Mouse (Mus musculus) gastrocnemius, postnatal 36 days (tissue): ENCODE measurements around the gene Tinagl1. TPM values are rescaled to one million over a fixed set of nuclear protein-coding genes. Genes with fewer than 3 reads are reported as not detected.

Experiments
- DNase-seq, 2 experiments: peaks; one replicate each; pipeline ENCODE4 v3.0.0; 2022
- intact Hi-C: fragments of 180-260 bp; cut with DNase I; formaldehyde crosslinking; loops from one replicate; pipeline ENCODE4 v1.15.1; 2025
- total RNA-seq, 2 experiments: library from RNA; stranded (reverse); gene quantifications; 2 replicates each; pipeline ENCODE4 v1.2.3; 2021

Tinagl1 gene
- total RNA-seq, 2 experiments from 2014 or later = 17.0 to 28.2 TPM

DNA sequence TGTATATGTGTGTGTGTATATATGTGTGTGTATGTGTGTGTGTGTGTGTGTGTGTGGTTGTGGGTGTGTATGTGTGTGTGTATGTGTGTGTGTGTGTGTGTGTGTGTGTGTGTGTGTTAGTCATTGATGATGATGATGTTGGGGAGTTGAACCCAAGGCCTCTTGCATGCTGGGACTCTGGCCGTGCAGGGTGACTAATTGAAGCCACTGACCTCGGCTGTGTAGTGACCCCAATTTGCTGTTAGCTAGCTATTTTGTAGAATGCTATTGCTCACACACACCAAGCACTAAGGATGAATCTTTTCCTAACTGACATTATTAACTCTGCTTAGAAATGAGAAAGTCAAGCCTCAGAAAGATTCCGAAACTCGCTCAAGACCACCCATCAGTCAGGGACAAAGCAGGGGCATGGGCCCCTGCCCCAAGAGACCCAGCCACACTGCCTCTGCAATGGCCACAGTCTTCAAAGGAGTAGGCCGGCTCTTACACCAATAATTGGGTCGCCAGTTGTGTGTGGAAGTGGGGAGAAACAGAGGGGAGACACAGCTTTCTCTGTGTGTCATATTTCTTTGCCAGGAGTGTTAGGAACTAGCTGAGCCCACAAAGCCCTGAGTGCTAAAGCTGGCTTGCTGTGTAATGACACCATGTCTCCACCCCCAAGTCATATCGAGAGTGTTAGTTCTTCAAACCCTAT is 6.1 kb upstream of the Tinagl1 start:
- intact Hi-C loops = no loop called here
- no peak for DNase-seq

DNA sequence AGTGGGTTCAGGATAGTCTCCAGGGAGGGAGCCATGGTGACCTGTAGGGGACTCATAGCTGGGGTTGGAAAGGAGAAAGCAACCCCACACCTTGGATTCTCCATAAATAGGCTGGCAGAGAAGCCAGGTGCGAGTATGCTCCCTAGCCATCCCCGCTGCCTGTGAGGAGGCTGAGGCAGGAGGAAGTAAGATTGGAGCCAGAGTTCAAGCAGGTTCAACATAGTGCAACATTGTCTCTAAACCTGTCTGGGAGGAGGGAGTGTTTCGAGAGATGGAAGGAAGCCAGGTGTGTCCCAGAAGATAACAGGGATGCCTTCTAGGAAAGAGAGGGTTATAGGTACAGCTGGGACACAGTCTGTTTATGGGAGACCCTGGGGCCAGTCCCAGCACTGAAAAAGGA is 5.0 kb upstream of the Tinagl1 start:
- no peak for DNase-seq
- intact Hi-C loops = no loop called here

DNA sequence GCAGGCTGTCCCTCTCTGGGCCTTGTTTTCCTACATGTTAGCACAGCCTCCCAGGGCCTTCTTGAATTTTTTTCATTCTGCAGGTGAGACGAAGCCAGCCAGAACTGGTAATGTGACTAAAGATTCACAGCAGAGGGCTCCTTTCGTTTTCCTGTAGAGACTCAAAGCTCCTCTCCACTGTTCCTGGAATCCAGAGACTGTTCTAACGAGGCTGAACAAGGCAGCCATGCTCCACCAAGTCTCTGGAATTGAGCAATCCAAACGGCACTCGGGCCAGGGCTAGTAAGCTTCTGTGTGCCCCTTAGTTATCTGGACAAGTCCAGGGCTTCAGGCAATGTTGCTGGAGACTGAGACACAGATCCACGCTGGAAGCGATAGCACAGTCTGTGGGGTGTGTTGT is 2.6 kb upstream of the Tinagl1 start:
- intact Hi-C loops = no loop called here
- DNase-seq = no peak

DNA sequence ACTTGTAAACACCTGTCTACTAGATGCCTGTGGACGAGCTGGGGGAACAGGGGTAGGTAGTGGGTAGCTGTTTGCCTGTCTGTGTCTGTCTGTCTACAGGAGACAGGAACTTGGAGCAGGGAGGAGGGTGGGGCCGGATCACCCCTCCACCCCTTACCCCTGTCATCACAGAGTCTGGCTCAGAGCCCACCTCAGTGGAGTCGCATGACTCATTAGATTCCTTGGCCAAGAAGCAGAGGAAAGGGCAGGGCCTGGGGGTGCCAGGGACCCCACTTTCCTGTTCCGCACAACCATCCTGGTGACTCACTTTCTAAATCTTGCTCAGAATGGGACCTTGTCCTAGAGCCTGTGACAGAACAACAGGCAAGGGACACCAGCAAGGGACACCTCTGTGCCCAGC is 2.2 kb upstream of the Tinagl1 start:
- DNase-seq = peak in 1 of 2 experiments; percentile 19
- intact Hi-C loops = no loop called here

DNA sequence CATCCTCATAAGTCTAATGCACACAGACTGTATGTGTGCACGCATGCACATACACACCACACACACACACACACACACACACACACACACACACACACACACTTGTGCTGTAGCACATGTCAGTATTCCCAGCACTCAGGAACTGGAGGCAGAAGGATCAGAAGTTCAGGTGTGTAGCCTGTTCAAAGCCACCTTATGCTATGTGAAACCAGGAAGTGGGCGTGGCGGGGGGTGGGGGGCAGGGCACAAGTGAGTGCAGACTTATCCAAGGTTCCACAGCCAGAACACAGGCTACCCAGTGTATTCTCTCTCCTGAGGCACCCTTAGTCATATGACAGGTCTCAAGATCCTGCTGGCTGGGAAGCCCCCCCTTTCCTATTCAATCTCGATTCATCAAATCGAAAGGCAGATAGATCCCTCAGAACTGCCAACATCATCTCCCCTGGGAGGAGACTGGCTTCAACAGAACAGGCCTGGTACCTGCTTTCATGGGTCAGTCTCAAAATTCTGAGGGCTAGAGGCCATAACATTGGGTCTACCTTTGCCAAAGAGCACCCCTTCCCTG is 1.3 kb upstream of the Tinagl1 start:
- intact Hi-C loops = no loop called here
- DNase-seq = no peak

DNA sequence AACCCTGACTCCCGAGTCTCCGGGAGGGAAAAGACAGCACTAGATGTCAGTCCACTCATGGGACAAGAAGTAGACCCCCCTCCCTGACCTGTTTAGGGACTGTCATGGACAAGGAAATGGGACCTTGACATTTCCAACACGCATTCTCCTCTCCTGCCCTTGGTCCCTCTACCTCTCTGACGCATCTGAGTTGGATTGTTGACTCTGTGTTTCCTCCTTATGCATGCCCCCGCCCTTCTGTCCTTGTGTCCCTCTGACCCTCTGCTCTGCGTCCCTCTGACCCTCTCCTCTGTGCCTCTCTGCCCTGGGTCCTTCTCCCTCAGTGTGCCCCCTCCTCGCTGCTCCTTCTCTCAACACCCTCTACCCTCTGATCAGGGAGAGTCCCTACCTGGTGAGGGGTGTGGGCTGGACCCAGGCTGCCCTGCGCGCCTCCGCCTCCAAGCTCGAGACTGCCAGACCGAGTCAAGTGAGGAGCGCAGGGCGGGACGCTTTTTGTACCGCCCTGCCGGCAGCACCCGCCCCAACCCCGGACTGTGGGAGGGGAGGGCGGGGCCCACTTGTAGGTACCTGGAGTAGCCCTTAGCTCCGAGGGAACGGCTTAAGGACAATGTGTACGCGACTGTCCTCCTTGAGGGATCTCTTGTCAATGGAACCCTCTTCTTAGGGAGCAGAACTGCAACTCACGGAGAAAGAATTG is 439 bp downstream of the Tinagl1 start:
- DNase-seq = peak in 1 of 2 experiments; percentile 43
- intact Hi-C loops = no loop called here

DNA sequence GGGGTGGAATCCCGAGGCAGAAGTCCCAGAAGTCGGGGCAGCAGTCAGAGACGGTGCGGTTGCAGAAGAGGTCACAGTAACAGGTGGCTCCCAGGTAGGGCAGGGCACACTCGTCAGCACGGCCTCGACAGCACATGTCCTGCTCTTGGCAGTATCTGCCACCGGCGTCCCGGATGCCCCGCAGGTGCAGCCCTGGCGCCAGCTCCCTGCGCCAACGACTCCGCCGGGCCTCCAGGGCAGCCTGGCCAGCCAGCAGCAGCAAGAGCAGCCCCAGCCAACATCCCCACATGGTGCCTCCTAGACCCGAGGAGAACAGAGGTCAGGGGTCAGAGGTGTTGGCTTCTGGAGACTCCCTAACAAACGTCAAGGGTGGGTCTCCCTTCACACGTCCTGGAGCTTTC is 1.0 kb downstream of the Tinagl1 start:
- DNase-seq = no peak
- intact Hi-C loops = no loop called here

DNA sequence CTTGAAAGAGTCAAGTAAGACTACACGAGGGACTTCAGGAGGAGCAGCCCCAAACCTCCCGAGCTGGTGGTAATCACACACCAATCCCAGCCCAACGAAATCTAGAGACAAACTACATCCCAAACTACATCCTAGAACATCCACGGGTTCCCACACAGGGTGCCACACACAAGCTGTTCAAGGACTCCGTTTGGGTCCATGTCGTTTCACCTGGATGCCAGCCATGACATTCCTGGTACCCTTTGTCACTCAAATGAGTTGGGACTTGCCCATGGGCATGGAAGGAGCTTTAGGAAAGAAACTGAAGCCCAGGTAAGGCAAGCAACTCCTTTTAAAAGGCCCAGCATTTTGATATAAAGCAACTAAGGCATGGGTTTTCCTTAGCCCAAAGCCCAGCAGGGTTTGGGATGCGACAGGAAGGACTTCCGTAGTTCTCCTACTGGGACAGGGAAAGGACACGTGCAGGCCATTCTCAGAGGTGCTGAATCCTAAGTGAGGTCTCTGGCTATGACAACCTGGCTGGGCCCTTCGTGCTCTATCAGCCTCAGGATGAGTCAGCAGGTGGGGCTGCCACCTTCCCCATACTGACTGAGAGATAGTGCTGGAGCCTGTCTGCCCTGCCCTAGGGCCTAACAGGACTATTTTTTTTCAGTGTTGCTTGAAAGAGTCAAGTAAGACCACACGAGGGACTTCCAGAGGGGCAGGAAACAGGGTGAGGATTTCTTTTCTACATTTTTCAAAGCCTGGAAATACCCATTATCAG is 1.7 kb downstream of the Tinagl1 start:
- DNase-seq = no peak
- intact Hi-C loops = no loop called here

DNA sequence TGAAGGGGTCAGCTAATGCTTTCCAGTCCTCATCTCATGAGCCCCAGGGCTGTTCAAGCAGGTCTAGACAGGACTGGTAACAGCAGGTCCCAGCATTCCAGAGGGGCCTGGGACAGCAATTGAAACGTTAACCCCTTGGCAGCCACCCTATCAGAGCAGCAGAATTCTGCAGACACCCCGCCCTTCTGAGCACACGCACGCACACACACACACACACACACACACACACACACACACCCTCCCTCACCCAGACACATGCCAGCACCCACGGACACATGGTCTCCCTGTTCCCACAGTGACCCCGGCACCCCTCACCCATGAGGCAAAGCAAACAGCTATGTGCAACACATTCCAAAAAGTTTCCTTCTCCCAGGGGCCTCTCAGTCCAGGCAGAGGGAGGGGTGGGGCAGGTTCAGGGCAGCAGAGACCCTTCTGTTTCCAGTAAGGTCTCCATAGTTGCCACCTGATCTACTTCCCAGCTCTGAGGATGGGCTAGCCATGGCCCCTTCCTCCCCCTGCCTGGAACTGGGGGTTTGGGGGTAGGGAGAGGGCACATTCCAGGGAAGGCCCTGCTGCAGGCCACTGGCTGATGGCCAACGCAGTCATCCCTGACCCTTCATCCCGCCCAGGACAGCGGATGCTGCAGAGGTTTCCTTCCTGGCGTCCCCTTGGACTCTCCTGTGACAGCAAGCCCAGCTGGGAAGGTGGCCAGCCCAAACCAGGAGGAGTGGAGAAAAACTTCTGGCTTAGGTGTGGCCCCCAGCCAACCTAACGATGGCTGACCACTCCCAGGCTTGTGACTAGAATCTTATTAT is 2.8 kb downstream of the Tinagl1 start:
- intact Hi-C loops = no loop called here
- peak in 1 of 2 experiments; percentile 65 for DNase-seq

DNA sequence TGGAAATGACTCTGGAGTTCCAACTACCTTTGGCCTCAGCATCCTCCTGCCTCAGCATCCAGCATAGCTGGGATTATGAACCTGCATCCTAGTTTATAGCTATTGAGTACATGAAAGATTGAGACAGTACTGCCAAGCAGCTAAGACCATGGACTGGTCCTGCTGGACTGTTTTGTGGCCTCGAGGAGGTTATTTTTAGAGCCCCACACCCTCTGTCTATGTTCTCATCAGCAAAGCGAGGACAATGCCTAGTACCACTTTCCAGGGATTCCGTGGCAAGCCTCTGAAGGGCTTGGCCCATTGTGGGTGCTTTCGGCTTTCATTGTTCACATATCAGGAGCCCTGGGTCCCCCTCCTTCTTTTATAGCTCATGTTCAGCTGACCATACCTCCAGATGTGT is 4.6 kb downstream of the Tinagl1 start:
- no peak for DNase-seq
- intact Hi-C loops = no loop called here

DNA sequence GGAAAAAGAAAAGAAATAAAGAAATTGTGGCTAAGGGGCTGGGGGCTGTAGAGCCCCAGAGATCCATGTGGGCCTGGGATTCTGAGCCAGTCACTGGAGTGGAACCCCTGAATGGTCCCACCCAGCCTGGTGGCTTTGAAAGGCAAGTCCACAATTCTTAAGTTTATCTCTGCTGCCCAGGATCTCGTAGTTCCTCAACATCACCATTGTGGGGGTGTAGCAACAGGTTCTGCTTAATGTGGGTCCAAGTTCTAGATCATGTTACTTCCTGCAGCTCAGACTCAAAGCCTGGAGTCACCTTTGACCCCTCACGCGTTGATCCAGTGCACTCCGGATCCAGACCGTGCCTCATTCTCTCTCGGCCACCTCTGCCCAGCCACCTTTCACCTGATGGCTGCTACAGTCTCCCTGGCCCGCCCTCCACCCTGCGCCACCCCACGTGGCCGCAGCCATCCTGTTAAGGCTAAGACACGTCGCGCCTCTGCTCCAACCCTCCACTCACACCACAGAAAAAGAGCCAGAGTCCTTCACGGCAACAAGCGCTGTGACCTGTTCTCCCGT is 5.4 kb downstream of the Tinagl1 start:
- intact Hi-C loops = loop anchor here (2.0 kb wide), 1 partner anchor 45 kb away; no protein-coding TSS in a partner anchor
- DNase-seq = no peak

DNA sequence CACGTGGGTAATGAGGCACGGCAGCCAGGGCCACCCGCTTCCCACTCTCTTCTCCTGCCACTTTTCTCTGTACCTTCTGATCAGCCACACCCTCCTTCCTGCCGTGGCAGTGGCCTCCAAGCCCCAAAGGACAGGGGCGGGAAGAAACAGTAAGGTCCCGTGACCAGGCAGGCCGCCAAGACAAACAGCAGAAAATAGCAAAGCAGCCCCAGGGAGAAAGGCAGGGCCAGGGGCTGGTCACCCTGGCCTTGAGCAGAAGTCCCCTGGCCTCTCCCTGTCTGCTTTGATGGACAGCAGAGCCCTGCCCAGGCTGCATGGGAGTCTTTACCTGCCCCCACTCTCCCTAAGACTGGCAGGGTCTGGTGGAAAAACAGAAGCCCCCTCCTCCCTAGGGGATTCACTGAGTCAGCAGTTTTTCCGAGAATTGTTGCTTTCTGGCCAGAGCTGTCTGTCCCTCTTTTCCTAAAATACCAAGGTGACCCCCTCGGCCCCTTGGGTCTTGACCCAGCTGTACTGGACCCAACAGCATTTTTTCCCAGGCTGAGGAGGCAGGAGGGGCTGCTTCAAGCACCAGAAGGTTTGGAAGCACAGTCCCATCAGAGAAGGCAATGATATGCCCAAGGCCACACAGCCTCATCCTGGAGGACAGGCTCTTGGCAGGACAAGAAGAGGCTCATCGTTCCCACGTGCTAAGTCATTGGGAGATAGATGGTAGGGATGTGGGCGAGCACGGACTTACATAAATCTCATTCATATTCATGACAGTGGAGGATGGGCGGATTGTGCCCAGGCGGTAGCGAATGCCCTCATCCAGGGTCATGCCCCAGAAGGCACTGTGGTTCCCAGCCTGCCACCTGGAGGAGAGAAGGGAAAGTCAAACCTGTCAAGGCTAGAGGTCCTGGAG is 6.4 kb downstream of the Tinagl1 start:
- intact Hi-C loops = loop anchor here (2.0 kb wide), 1 partner anchor 44 kb away; no protein-coding TSS in a partner anchor
- peak; percentile 72 to 79 for DNase-seq

DNA sequence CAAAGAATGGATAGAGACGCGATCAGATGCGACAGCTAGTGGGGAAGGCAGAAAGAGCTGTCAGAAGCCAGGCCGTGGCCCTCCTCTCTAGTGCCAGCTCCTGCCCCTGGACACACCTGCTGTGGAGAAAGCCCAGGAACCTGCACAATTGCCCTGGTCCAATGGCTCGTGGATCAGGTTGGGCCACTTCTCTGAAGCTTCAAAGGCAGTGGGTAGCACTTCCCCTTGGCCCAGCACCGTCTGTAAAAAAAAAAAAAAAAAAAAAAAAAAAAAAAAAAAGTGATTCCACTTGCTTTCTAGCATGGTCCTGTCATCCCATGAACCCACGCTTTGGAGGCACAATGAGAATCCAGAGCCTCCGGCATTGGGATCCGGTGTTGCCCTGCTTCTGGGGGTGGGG is 7.1 kb downstream of the Tinagl1 start:
- intact Hi-C loops = loop anchor here (2.0 kb wide), 1 partner anchor 43 kb away; no protein-coding TSS in a partner anchor
- no peak for DNase-seq

DNA sequence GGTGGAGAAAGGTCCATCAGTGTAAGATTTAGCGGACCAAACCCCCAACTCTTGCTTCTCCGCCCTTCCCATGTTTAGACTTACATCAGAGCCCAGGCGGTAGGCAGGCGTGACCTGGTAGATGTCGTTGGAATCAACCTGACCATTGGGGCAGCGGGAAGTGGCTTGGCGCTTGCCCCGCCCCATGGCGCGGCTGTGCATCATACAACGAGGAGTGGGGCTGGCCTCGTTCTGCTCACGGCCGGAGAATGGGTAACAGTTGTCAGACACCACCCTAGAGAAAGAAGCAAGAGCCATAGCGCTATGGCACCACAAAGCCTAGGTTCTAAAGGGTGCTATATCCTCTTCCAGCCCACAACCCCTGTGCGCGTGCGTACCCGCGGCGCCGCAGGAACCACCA is 7.6 kb downstream of the Tinagl1 start:
- intact Hi-C loops = no loop called here
- DNase-seq = no peak

DNA sequence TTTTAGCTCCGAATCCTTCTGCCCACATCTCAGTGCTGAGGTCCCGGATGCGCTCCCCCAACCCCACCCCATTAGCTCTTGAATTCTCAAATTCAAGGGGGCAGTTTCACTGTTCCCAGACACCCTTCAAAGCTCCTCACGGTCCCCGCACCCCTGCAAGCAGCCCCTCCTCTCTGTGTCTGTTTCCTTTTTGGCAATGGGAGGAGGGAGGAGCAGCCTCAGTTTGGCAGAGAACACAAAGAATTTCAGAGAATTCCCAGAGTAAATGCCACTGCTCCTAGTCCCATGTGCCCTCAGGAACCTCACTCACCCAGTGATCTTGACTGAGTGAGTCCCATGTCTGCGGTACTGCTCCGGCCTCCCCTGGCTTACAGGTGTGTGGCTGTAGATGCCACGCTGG is 8.3 kb downstream of the Tinagl1 start:
- no peak for DNase-seq
- intact Hi-C loops = no loop called here

DNA sequence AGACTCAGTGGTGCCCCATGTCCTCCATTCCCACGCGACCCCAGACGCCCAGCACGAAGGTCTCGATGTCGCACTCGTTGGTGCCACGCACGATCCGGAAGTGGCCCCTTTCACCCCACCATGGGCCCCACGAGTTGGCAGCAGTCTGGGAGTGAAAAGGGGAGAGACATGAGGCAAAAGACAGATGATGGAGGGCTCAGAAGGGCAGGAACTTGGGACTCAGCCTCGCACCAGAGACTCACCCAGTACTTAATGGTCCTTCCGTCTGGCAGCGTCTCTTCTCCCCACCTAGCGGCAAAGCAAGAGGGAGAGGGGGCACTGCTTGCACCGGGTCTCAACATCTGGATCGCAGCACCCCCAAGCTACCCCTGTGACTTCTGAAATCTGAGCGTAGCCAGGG is 8.9 kb downstream of the Tinagl1 start:
- DNase-seq = no peak
- intact Hi-C loops = no loop called here

DNA sequence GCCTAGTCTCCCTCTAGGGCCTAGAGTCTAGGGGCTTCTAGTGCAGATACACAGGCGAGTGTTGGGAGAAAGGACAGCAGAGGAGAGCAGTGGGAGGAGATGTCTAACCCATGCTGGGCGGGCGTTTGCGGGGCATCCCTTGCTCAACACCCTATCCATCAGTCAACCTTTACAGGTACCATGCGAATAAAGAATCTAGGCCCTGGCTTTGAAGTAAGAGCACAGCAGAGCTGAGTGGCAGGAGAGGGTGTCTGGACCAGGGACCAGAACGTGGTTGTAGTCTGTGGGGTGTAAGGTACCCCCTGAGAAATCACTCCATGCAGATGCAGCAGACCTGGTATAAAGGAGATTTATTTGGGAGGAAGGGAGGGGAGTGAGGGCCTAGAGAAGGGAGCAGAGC is 10.8 kb downstream of the Tinagl1 start:
- intact Hi-C loops = no loop called here
- no peak for DNase-seq

DNA sequence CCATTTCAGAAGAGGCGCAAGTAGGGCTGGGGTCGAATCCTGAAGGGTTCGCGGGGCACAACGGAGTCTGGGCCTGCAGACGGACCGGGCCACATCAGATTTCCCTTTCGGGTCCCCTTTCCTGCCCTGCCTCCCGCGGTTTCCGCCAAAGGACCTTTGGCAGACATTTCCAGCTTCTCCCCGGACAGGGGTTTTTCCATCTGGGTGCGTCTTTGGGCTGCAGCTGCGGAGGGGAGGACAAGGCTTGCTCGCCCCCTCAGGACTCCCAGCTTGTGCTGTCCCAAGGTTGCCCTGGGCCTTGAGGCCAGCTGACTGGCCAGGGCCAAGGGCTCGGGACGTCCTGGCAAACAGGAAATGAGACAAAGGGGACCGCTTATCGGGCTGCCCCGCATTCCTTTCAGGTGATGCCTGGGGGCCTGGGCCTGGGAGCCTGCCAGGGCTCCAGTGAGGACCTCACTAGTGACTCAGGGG is 11.5 kb downstream of the Tinagl1 start:
- peak in 1 of 2 experiments; percentile 31 for DNase-seq
- intact Hi-C loops = no loop called here

DNA sequence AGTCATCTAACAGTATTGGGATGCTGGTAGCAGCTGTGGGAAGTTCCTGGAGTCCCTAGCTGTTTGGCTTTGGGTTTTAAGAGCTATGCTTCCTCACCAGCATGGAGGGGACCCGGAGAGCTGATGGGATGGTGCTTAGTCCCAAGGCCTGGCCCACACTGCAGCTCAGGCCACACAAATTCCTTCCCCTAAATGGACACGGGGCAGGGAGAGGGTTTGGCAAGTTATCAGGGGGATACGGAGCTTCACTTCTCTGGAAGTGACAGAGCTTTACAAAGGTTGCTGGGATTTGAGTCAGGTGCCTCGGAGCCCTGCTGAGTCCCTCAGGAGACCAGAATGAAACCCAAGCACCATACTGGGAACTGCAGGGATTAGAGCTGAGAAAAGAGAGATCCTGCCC is 13.6 kb downstream of the Tinagl1 start:
- DNase-seq = no peak
- intact Hi-C loops = no loop called here
